Comparison of ENCODE assay signal across 11 mouse cellular contexts in the genomic region with DNA sequence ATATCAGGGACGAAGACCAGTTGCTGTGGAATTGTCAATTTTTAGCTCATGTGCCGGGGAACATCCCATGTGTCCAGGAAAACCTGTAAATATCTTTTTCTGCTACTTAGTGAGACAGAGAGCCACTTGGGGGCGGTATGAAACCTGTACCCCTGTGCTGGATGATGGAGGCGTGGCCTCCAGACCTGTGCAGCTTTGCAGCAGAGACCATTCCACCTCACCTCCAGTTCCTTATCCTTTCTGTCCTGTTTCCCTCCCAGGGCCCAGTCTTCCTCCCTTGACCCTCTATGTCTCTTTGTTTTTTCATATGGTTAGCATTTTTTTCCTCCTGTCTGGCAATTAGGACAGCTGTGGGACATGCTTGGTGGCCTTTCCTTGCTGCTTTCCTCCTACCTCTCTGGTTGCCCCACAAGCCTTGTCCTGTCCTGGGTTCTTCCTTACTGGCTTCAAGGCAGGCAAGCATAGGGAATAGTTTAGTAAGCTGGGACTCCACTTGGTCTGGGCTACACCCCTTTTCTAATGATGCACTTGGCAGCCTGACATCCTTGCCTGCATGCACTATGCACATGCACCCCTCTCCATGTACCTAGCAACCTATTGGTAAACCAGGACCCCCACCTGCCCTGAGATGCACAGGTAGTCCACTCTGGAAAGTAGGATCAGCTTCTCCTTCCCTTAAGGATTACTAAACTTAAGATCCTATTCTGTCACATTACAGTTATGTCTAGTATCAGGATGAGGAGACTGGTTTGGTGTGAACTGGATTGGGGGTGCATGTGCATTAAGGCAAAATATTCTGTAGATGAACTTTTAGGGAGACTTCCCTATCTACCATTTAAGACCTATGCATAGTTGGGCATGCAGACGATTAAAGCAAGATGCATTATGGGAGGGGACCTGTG. TPM values are rescaled to one million over a fixed set of nuclear protein-coding genes. Genes with fewer than 3 reads are reported as not detected.
DNase-seq lines count a peak whose midpoint lies in the region; ATAC-seq lines count a peak whose summit lies in the region.
"Had no signal": no experiment of that assay in that cellular context is flagged by ENCODE, and none has a peak within 500 bp of the region (broad histone marks: within the 10 kb centered on the region; RNA-seq: fewer than 3 reads in every experiment).

No protein-coding gene starts in this region.

- 56% methylated on average over 5 of the region's 5 CpGs for WGBS in kidney, embryonic 15.5 days

- no peaks in the 10 kb centered on the region for H3K9me3 ChIP-seq in kidney, embryonic 15.5 days (replicated peaks)
- H3K9me3 ChIP-seq: midbrain, embryonic 12.5 days had no signal

- H3K4me3 ChIP-seq in kidney, embryonic 15.5 days (replicated peaks), result no peak overlapping the region
- H3K4me3 ChIP-seq: midbrain, embryonic 12.5 days had no signal

- H3K27me3 ChIP-seq in kidney, embryonic 15.5 days, result no peaks in the 10 kb centered on the region
- H3K27me3 ChIP-seq: midbrain, embryonic 12.5 days had no signal

- H3K4me2 ChIP-seq in kidney, embryonic 15.5 days, result no peak overlapping the region
- H3K4me2 ChIP-seq: midbrain, embryonic 12.5 days had no signal

- no peaks in the 10 kb centered on the region for H3K36me3 ChIP-seq in kidney, embryonic 15.5 days

- DNase-seq in cerebellum, adult 18-20 months, result peak; percentile 40 to 45
- DNase-seq in cerebellum, adult 11 months, result no peak
- peak; percentile 18 for DNase-seq in kidney, adult 9 months
- DNase-seq in A20 (ENCODE audit: low read depth, low spot score), result peak; percentile 47
- DNase-seq in B cell, adult 2 months, result no peak
- DNase-seq: gastrocnemius, postnatal 25 days had no signal

- no peak overlapping the region for H3K9ac ChIP-seq in kidney, embryonic 15.5 days
- H3K9ac ChIP-seq: midbrain, embryonic 12.5 days had no signal

- ATAC-seq in kidney, embryonic 15.5 days (replicated peaks; ENCODE audit: low FRiP score), result no peak
- ATAC-seq in granulocyte monocyte progenitor cell, adult 5-6 weeks (replicated peaks; ENCODE audit: poor library complexity, severe bottlenecking), result peak; percentile 53; the same call in 1 of the 2 replicates
- ATAC-seq in activated CD4-positive, CD25-positive, alpha-beta regulatory T cell, adult 4 months, result no peak

- H3K4me1 ChIP-seq in kidney, embryonic 15.5 days, result no peaks in the 10 kb centered on the region

- no peak overlapping the region for H3K27ac ChIP-seq in kidney, embryonic 15.5 days
- H3K27ac ChIP-seq: midbrain, embryonic 12.5 days had no signal

RNA-seq across cellular contexts. Expression of a gene that starts 9.9 kb away (rescaled TPM):
- 0.77 and 1.7 TPM in 2 replicates for polyA plus RNA-seq in kidney, embryonic 15.5 days (2015; fragmentation: Nextera tagmentation; extraction: Ambion mirVana)
- not detected in 2 replicates for total RNA-seq in granulocyte monocyte progenitor cell, adult 5-6 weeks (2014; fragmentation: Nextera tagmentation)
- not detected in 2 replicates for total RNA-seq in granulocyte monocyte progenitor cell, adult 5-6 weeks (2017)
- polyA plus RNA-seq in activated CD4-positive, CD25-positive, alpha-beta regulatory T cell, adult 4 months (2017; shearing (Covaris generic)), result under 1 TPM in 1 of 2 experiments, not detected in 1; 0.34 TPM

RNA-seq across cellular contexts. Expression of a gene that starts 13.6 kb away (rescaled TPM):
- 14.4 and 18.7 TPM in 2 replicates for polyA plus RNA-seq in kidney, embryonic 15.5 days (2015; fragmentation: Nextera tagmentation; extraction: Ambion mirVana)
- 12.7 and 21.4 TPM in 2 replicates for total RNA-seq in granulocyte monocyte progenitor cell, adult 5-6 weeks (2014; fragmentation: Nextera tagmentation)
- 8.5 and 30.3 TPM in 2 replicates for total RNA-seq in granulocyte monocyte progenitor cell, adult 5-6 weeks (2017)
- 1 to 10 TPM; 6.8 to 8.6 TPM for polyA plus RNA-seq in activated CD4-positive, CD25-positive, alpha-beta regulatory T cell, adult 4 months (2017; shearing (Covaris generic))

RNA-seq across cellular contexts. Expression of a gene that starts 33.9 kb away (rescaled TPM):
- polyA plus RNA-seq in kidney, embryonic 15.5 days (2015; fragmentation: Nextera tagmentation; extraction: Ambion mirVana), result 57.2 and 62.0 TPM in 2 replicates
- 77.0 and 85.0 TPM in 2 replicates for total RNA-seq in granulocyte monocyte progenitor cell, adult 5-6 weeks (2014; fragmentation: Nextera tagmentation)
- 25.3 and 27.7 TPM in 2 replicates for total RNA-seq in granulocyte monocyte progenitor cell, adult 5-6 weeks (2017)
- polyA plus RNA-seq in activated CD4-positive, CD25-positive, alpha-beta regulatory T cell, adult 4 months (2017; shearing (Covaris generic)), result 10 to 100 TPM; 50.7 to 55.4 TPM

RNA-seq across cellular contexts. Expression of a gene that starts 34.1 kb away (rescaled TPM):
- 0.15 TPM in 1 of 2 replicates, not detected in the other for polyA plus RNA-seq in kidney, embryonic 15.5 days (2015; fragmentation: Nextera tagmentation; extraction: Ambion mirVana)
- total RNA-seq in granulocyte monocyte progenitor cell, adult 5-6 weeks (2014; fragmentation: Nextera tagmentation), result not detected in 2 replicates
- 0.82 TPM in 1 of 2 replicates, not detected in the other for total RNA-seq in granulocyte monocyte progenitor cell, adult 5-6 weeks (2017)
- polyA plus RNA-seq in activated CD4-positive, CD25-positive, alpha-beta regulatory T cell, adult 4 months (2017; shearing (Covaris generic)), result not detected
- total RNA-seq: gastrocnemius, postnatal 25 days had no signal
- polyA plus RNA-seq: limb, embryonic 11.5 days; midbrain, embryonic 12.5 days had no signal

RNA-seq across cellular contexts. Expression of a gene that starts 34.2 kb away (rescaled TPM):
- 3.7 and 3.8 TPM in 2 replicates for polyA plus RNA-seq in kidney, embryonic 15.5 days (2015; fragmentation: Nextera tagmentation; extraction: Ambion mirVana)
- total RNA-seq in granulocyte monocyte progenitor cell, adult 5-6 weeks (2014; fragmentation: Nextera tagmentation), result not detected in 2 replicates
- 2.7 and 3.6 TPM in 2 replicates for total RNA-seq in granulocyte monocyte progenitor cell, adult 5-6 weeks (2017)
- polyA plus RNA-seq in activated CD4-positive, CD25-positive, alpha-beta regulatory T cell, adult 4 months (2017; shearing (Covaris generic)), result 1 to 10 TPM; 4.1 to 5.8 TPM

Comparison
In these comparisons a context has a peak if more than half of its experiments do, and no peak if none do; other contexts are left out.
1. DNase-seq: peak in cerebellum, adult 18-20 months (2 of 2), kidney, adult 9 months (single experiment) and A20 (single experiment); none in cerebellum, adult 11 months (single experiment) and B cell, adult 2 months (0 of 2).